ENCODE assay signal across 26 mouse cellular contexts in the genomic region with DNA sequence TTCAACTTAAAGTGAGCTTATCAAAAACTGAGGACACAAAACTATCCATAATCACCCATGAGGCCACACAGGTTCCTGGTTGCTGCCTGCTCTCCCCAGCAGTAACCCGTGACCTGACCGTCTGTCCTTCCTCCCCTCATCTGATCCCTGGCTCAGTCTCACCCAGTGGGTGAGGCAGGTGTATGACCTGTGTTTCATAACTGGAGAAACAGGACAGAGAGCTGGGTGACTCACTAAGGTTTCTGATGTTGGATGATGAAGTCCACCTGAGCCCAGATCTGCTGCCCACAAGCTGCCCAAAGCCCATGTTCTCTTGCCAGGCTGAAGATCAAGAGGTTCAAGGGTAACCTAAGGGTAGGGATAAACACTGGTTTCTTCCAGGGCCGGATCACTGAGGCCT. TPM values are rescaled to one million over a fixed set of nuclear protein-coding genes. Genes with fewer than 3 reads are reported as not detected.
DNase-seq lines count a peak whose midpoint lies in the region; ATAC-seq and TF ChIP-seq lines count a peak whose summit lies in the region.
"Had no signal": no experiment of that assay in that cellular context is flagged by ENCODE, and none has a peak within 500 bp of the region (broad histone marks: within the 10 kb centered on the region; RNA-seq: fewer than 3 reads in every experiment).

No protein-coding gene starts in this region.

- no peaks in the 10 kb centered on the region for H3K4me1 ChIP-seq in embryonic facial prominence, embryonic 15.5 days
- 0 out of 2 replicates have a peak, but pooled peaks cover 5% of the 10 kb centered on the region for H3K4me1 ChIP-seq in embryonic facial prominence, embryonic 10.5 days
- H3K4me1 ChIP-seq in intestine, postnatal 0 days (replicated peaks; ENCODE audit: control insufficient read depth, insufficient read depth, low read length), result no peaks in the 10 kb centered on the region
- H3K4me1 ChIP-seq in stomach, postnatal 0 days (replicated peaks; ENCODE audit: control insufficient read depth, insufficient read depth), result no peaks in the 10 kb centered on the region
- H3K4me1 ChIP-seq in midbrain, embryonic 14.5 days (ENCODE audit: control insufficient read depth, insufficient read depth, low read length), result no peaks in the 10 kb centered on the region
- H3K4me1 ChIP-seq: embryonic facial prominence, embryonic 13.5 days; lung, embryonic 15.5 days; neural tube, embryonic 12.5 days had no signal

- no peak for DNase-seq in embryonic facial prominence, embryonic 10.5 days (ENCODE audit: low spot score)
- DNase-seq in urinary bladder, adult 18-20 months (ENCODE audit: low spot score in 2 of 2), result peak; percentile 26 to 50
- no peak for DNase-seq in urinary bladder, adult 2 months (ENCODE audit: low spot score)
- no peak for DNase-seq in stomach, postnatal 0 days (ENCODE audit: low spot score)
- no peak for DNase-seq in right cerebral cortex, adult 2 months (ENCODE audit: low spot score in 2 of 2)
- no peak for DNase-seq in midbrain, embryonic 14.5 days
- DNase-seq: adrenal gland, adult 8-10 months; embryo, embryonic 11 days; forebrain, postnatal 0 days; liver; right cerebral cortex, adult 18-20 months; right cerebral cortex, postnatal 4 days; thymus, postnatal 4 days had no signal

- H3K9me3 ChIP-seq in embryonic facial prominence, embryonic 15.5 days (replicated peaks), result no peaks in the 10 kb centered on the region
- no peaks in the 10 kb centered on the region for H3K9me3 ChIP-seq in embryonic facial prominence, embryonic 10.5 days
- H3K9me3 ChIP-seq in intestine, postnatal 0 days (ENCODE audit: control insufficient read depth), result no peaks in the 10 kb centered on the region
- no peaks in the 10 kb centered on the region for H3K9me3 ChIP-seq in stomach, postnatal 0 days (ENCODE audit: control insufficient read depth, low read length)
- H3K9me3 ChIP-seq in midbrain, embryonic 14.5 days (ENCODE audit: control insufficient read depth, low read length), result no peaks in the 10 kb centered on the region
- H3K9me3 ChIP-seq: embryonic facial prominence, embryonic 13.5 days; G1E; liver, embryonic 15.5 days; lung, embryonic 15.5 days; neural tube, embryonic 12.5 days had no signal

- H3K27ac ChIP-seq in embryonic facial prominence, embryonic 15.5 days (replicated peaks), result 0 out of 2 replicates have a peak overlapping the region, but pooled peaks have one; percentile 40
- H3K27ac ChIP-seq in embryonic facial prominence, embryonic 10.5 days (replicated peaks), result no peak overlapping the region
- H3K27ac ChIP-seq in intestine, postnatal 0 days (ENCODE audit: low read depth, low read length), result peak overlapping the region; percentile 28
- peak overlapping the region; percentile 73 for H3K27ac ChIP-seq in stomach, postnatal 0 days (replicated peaks)
- H3K27ac ChIP-seq in midbrain, embryonic 14.5 days (replicated peaks; ENCODE audit: low read depth, low read length), result no peak overlapping the region
- H3K27ac ChIP-seq: embryonic facial prominence, embryonic 13.5 days; hindbrain, embryonic 14.5 days; kidney, postnatal 0 days; liver, embryonic 15.5 days; lung, embryonic 15.5 days; neural tube, embryonic 12.5 days had no signal

- no peak for TF ChIP-seq CTCF in intestine, postnatal 0 days (IDR thresholded peaks at IDR 0.05; ENCODE audit: low read depth)
- TF ChIP-seq CTCF in stomach, postnatal 0 days (IDR thresholded peaks at IDR 0.05; ENCODE audit: low read depth), result no peak

- no peak overlapping the region for H3K4me2 ChIP-seq in embryonic facial prominence, embryonic 15.5 days (replicated peaks)
- no peak overlapping the region for H3K4me2 ChIP-seq in intestine, postnatal 0 days (replicated peaks; ENCODE audit: low read depth)
- H3K4me2 ChIP-seq in stomach, postnatal 0 days (replicated peaks; ENCODE audit: low read depth), result no peak overlapping the region
- no peak overlapping the region for H3K4me2 ChIP-seq in midbrain, embryonic 14.5 days (ENCODE audit: low read length)
- H3K4me2 ChIP-seq: embryonic facial prominence, embryonic 13.5 days; heart, embryonic 12.5 days; hindbrain, embryonic 14.5 days; liver, embryonic 15.5 days; lung, embryonic 15.5 days; midbrain, embryonic 11.5 days; neural tube, embryonic 12.5 days had no signal

- H3K27me3 ChIP-seq in embryonic facial prominence, embryonic 15.5 days, result no peaks in the 10 kb centered on the region
- no peaks in the 10 kb centered on the region for H3K27me3 ChIP-seq in embryonic facial prominence, embryonic 10.5 days (replicated peaks; ENCODE audit: low read depth, poor library complexity, severe bottlenecking)
- no peaks in the 10 kb centered on the region for H3K27me3 ChIP-seq in intestine, postnatal 0 days (replicated peaks; ENCODE audit: control insufficient read depth, insufficient read depth, low read length)
- no peaks in the 10 kb centered on the region for H3K27me3 ChIP-seq in stomach, postnatal 0 days (ENCODE audit: control insufficient read depth, insufficient read depth, low read length)
- H3K27me3 ChIP-seq in midbrain, embryonic 14.5 days (ENCODE audit: control insufficient read depth, insufficient read depth, low read length), result no peaks in the 10 kb centered on the region
- H3K27me3 ChIP-seq: embryonic facial prominence, embryonic 13.5 days; heart, embryonic 12.5 days; liver, embryonic 15.5 days; lung, embryonic 15.5 days; neural tube, embryonic 12.5 days had no signal

- ATAC-seq in embryonic facial prominence, embryonic 15.5 days (ENCODE audit: insufficient number of reproducible peaks, low FRiP score, low TSS enrichment, low read depth), result no peak
- peak; percentile 86 for ATAC-seq in intestine, postnatal 0 days
- ATAC-seq in stomach, postnatal 0 days (ENCODE audit: low FRiP score, low TSS enrichment), result peak; percentile 85
- ATAC-seq in midbrain, embryonic 14.5 days (ENCODE audit: low FRiP score, low TSS enrichment), result no peak
- ATAC-seq: forebrain, postnatal 0 days had no signal

- no peak overlapping the region for H3K9ac ChIP-seq in embryonic facial prominence, embryonic 15.5 days
- no peak overlapping the region for H3K9ac ChIP-seq in intestine, postnatal 0 days (ENCODE audit: low read depth, low read length)
- H3K9ac ChIP-seq in stomach, postnatal 0 days (ENCODE audit: low read length), result no peak overlapping the region
- H3K9ac ChIP-seq in midbrain, embryonic 14.5 days (replicated peaks; ENCODE audit: low read length), result no peak overlapping the region
- H3K9ac ChIP-seq: embryonic facial prominence, embryonic 13.5 days; forebrain, postnatal 0 days; heart, embryonic 12.5 days; hindbrain, embryonic 14.5 days; liver, embryonic 15.5 days; lung, embryonic 15.5 days; neural tube, embryonic 12.5 days had no signal

- H3K4me3 ChIP-seq in embryonic facial prominence, embryonic 15.5 days (replicated peaks), result no peak overlapping the region
- H3K4me3 ChIP-seq in embryonic facial prominence, embryonic 10.5 days, result no peak overlapping the region
- H3K4me3 ChIP-seq in intestine, postnatal 0 days (ENCODE audit: low read depth, low read length), result no peak overlapping the region
- no peak overlapping the region for H3K4me3 ChIP-seq in stomach, postnatal 0 days (ENCODE audit: low read depth, low read length)
- no peak overlapping the region for H3K4me3 ChIP-seq in midbrain, embryonic 14.5 days (replicated peaks; ENCODE audit: low read depth, low read length)
- H3K4me3 ChIP-seq: embryonic facial prominence, embryonic 13.5 days; erythroblast, embryonic 14.5 days; heart, embryonic 12.5 days; liver, embryonic 15.5 days; lung, embryonic 15.5 days; myocyte; neural tube, embryonic 12.5 days had no signal

- TF ChIP-seq EP300 in stomach, postnatal 0 days (optimal IDR thresholded peaks at IDR 0.05), result peak; percentile 59

- 80% methylated on average over 3 of the region's 3 CpGs for WGBS in embryonic facial prominence, embryonic 15.5 days
- WGBS in embryonic facial prominence, embryonic 10.5 days, result 85% methylated on average over 3 of the region's 3 CpGs
- 54% methylated on average over 3 of the region's 3 CpGs for WGBS in intestine, postnatal 0 days
- WGBS in stomach, postnatal 0 days, result 57% methylated on average over 3 of the region's 3 CpGs
- WGBS in midbrain, embryonic 14.5 days, result 87% methylated on average over 3 of the region's 3 CpGs

- H3K36me3 ChIP-seq in embryonic facial prominence, embryonic 15.5 days, result 0 out of 2 replicates have a peak, but pooled peaks cover 4% of the 10 kb centered on the region
- peaks cover 9% of the 10 kb centered on the region for H3K36me3 ChIP-seq in embryonic facial prominence, embryonic 10.5 days (replicated peaks)
- no peaks in the 10 kb centered on the region; the same call in 1 of the 2 replicates for H3K36me3 ChIP-seq in intestine, postnatal 0 days (ENCODE audit: control insufficient read depth, insufficient read depth)
- no peaks in the 10 kb centered on the region for H3K36me3 ChIP-seq in stomach, postnatal 0 days (ENCODE audit: control insufficient read depth, insufficient read depth, low read length)
- peaks cover 2% of the 10 kb centered on the region; the same call in 1 of the 2 replicates for H3K36me3 ChIP-seq in midbrain, embryonic 14.5 days (ENCODE audit: control insufficient read depth, insufficient read depth, low read length)
- H3K36me3 ChIP-seq: liver, embryonic 15.5 days; lung, embryonic 15.5 days had no signal

RNA-seq across cellular contexts. Expression of gene Max, which starts 35.0 kb away (rescaled TPM):
- 16.5 and 17.3 TPM in 2 replicates for polyA plus RNA-seq in embryonic facial prominence, embryonic 15.5 days (2015; fragmentation: Nextera tagmentation; extraction: Ambion mirVana)
- polyA plus RNA-seq in embryonic facial prominence, embryonic 10.5 days (2016; fragmentation: Nextera tagmentation; extraction: Ambion mirVana), result 9.8 and 13.1 TPM in 2 replicates
- polyA plus RNA-seq in urinary bladder, adult 2 months (2012; rRNA removed), result 42.5 and 57.7 TPM in 2 replicates
- polyA plus RNA-seq in intestine, postnatal 0 days (2015; fragmentation: Nextera tagmentation; extraction: Ambion mirVana), result 24.7 and 27.7 TPM in 2 replicates
- 11.4 TPM in 2 replicates for polyA plus RNA-seq in stomach, postnatal 0 days (2015; fragmentation: Nextera tagmentation; extraction: Ambion mirVana)
- polyA plus RNA-seq in midbrain, embryonic 14.5 days (2014; fragmentation: Nextera tagmentation; extraction: Ambion mirVana), result 52.5 and 118 TPM in 2 replicates

Comparison
In these comparisons a context has a peak if more than half of its experiments do, and no peak if none do; other contexts are left out.
1. H3K27ac ChIP-seq: peak in embryonic facial prominence, embryonic 15.5 days (single experiment), intestine, postnatal 0 days (single experiment) and stomach, postnatal 0 days (single experiment); none in embryonic facial prominence, embryonic 10.5 days (single experiment) and midbrain, embryonic 14.5 days (single experiment).
2. DNase-seq: peak in urinary bladder, adult 18-20 months (2 of 2); none in embryonic facial prominence, embryonic 10.5 days (single experiment), urinary bladder, adult 2 months (single experiment), stomach, postnatal 0 days (single experiment), right cerebral cortex, adult 2 months (0 of 2) and midbrain, embryonic 14.5 days (single experiment).
3. ATAC-seq: peak in intestine, postnatal 0 days (single experiment) and stomach, postnatal 0 days (single experiment); none in embryonic facial prominence, embryonic 15.5 days (single experiment) and midbrain, embryonic 14.5 days (single experiment).